In the genomic region with DNA sequence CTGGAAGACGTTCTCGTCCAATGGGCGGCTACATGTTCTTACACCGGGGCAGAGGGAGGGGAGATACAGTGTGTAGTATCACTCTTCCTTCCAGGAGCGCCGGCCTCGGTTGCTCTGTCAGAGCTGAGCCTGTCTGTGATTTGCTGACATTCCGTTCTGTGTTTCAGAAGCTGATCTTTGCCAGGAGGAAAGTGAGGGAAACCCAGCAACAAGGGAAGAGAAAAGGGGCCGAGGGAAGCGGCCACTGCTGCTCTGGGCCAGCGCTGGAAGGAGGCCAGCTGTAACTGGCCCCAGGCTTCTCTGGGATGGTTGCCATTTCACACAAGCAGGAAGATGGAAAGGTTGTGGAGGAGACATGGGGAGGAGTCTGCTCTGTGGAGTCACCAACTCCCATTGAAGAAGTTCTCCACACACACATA, we compare ENCODE assay signal across 9 mouse cellular contexts.
DNase-seq lines count a peak whose midpoint lies in the region; ATAC-seq and TF ChIP-seq lines count a peak whose summit lies in the region.
"Had no signal": no experiment of that assay in that cellular context is flagged by ENCODE, and none has a peak within 500 bp of the region (broad histone marks: within the 10 kb centered on the region; RNA-seq: fewer than 3 reads in every experiment).

No protein-coding gene starts in this region.

- 0 out of 2 replicates have a peak, but pooled peaks have one; percentile 43 for ATAC-seq in intestine, embryonic 14.5 days (replicated peaks; ENCODE audit: low FRiP score, low TSS enrichment, low read depth)
- ATAC-seq in intestine, postnatal 0 days = no peak
- ATAC-seq in limb, embryonic 14.5 days (ENCODE audit: low FRiP score, low read depth) = peak; percentile 88

- WGBS in intestine, embryonic 14.5 days = 39% methylated on average over 11 of the region's 11 CpGs
- 48% methylated on average over 11 of the region's 11 CpGs for WGBS in intestine, postnatal 0 days
- WGBS in kidney, adult 2 months = 54% methylated on average over 11 of the region's 11 CpGs
- 49% methylated on average over 11 of the region's 11 CpGs for WGBS in limb, embryonic 14.5 days

- no peaks in the 10 kb centered on the region; the same call in 1 of the 2 replicates for H3K4me1 ChIP-seq in intestine, embryonic 14.5 days (replicated peaks; ENCODE audit: control insufficient read depth, insufficient read depth, low read length)
- no peaks in the 10 kb centered on the region for H3K4me1 ChIP-seq in intestine, postnatal 0 days (replicated peaks; ENCODE audit: control insufficient read depth, insufficient read depth, low read length)
- no peaks in the 10 kb centered on the region; the same call in 1 of the 2 replicates for H3K4me1 ChIP-seq in kidney, adult 2 months (ENCODE audit: control insufficient read depth, insufficient read depth, low read length)
- peaks cover 8% of the 10 kb centered on the region; the same call in 1 of the 2 replicates for H3K4me1 ChIP-seq in limb, embryonic 14.5 days (ENCODE audit: control insufficient read depth, insufficient read depth, low read length)
- H3K4me1 ChIP-seq: neural tube, embryonic 12.5 days had no signal

- H3K4me3 ChIP-seq in intestine, embryonic 14.5 days (ENCODE audit: low read depth, low read length) = no peak overlapping the region
- H3K4me3 ChIP-seq in intestine, postnatal 0 days (ENCODE audit: low read depth, low read length) = no peak overlapping the region
- H3K4me3 ChIP-seq in kidney, adult 2 months (ENCODE audit: insufficient read depth, low read depth, low read length) = no peak overlapping the region
- no peak overlapping the region for H3K4me3 ChIP-seq in limb, embryonic 14.5 days (replicated peaks; ENCODE audit: low read length)
- H3K4me3 ChIP-seq: neural tube, embryonic 12.5 days had no signal

- intact Hi-C loops in gastrocnemius, postnatal 36 days (cut with DNase I) = no loop called here

- H3K9ac ChIP-seq in intestine, embryonic 14.5 days (ENCODE audit: low read length) = no peak overlapping the region
- no peak overlapping the region for H3K9ac ChIP-seq in intestine, postnatal 0 days (ENCODE audit: low read depth, low read length)
- no peak overlapping the region for H3K9ac ChIP-seq in limb, embryonic 14.5 days (ENCODE audit: low read depth, low read length, severe bottlenecking)
- H3K9ac ChIP-seq: neural tube, embryonic 12.5 days had no signal

- TF ChIP-seq CTCF in intestine, postnatal 0 days (IDR thresholded peaks at IDR 0.05; ENCODE audit: low read depth) = no peak
- TF ChIP-seq CTCF in kidney, adult 2 months (conservative IDR thresholded peaks at IDR 0.05; ENCODE audit: insufficient read depth, insufficient read length, low read depth, low read length) = no peak

- peak overlapping the region; percentile 36; the same call in 1 of the 2 replicates for H3K27ac ChIP-seq in intestine, embryonic 14.5 days (ENCODE audit: low read depth)
- H3K27ac ChIP-seq in intestine, postnatal 0 days (ENCODE audit: low read depth, low read length) = no peak overlapping the region
- H3K27ac ChIP-seq in kidney, adult 2 months (ENCODE audit: insufficient read depth, low read depth, low read length) = 0 out of 2 replicates have a peak overlapping the region, but pooled peaks have one; percentile 8
- H3K27ac ChIP-seq in limb, embryonic 14.5 days (replicated peaks; ENCODE audit: low read depth, low read length) = peak overlapping the region; percentile 34; the same call in 1 of the 2 replicates
- H3K27ac ChIP-seq: neural tube, embryonic 12.5 days had no signal

- TF ChIP-seq POLR2A in kidney, adult 2 months (IDR thresholded peaks at IDR 0.05; ENCODE audit: low read depth, low read length) = no peak
- no peak for TF ChIP-seq POLR2A in limb, embryonic 14.5 days (IDR thresholded peaks at IDR 0.05; ENCODE audit: borderline replicate concordance, extremely low read depth, insufficient read depth, insufficient read length)

- peak overlapping the region; percentile 20 for H3K4me2 ChIP-seq in intestine, embryonic 14.5 days (ENCODE audit: low read length)
- no peak overlapping the region; the same call in 1 of the 2 replicates for H3K4me2 ChIP-seq in intestine, postnatal 0 days (replicated peaks; ENCODE audit: low read depth)
- no peak overlapping the region for H3K4me2 ChIP-seq in limb, embryonic 14.5 days (replicated peaks; ENCODE audit: low read depth, low read length, severe bottlenecking)
- H3K4me2 ChIP-seq: neural tube, embryonic 12.5 days had no signal

- H3K9me3 ChIP-seq in intestine, embryonic 14.5 days (ENCODE audit: control insufficient read depth, low read length) = no peaks in the 10 kb centered on the region
- no peaks in the 10 kb centered on the region for H3K9me3 ChIP-seq in intestine, postnatal 0 days (ENCODE audit: control insufficient read depth)
- H3K9me3 ChIP-seq in limb, embryonic 14.5 days (ENCODE audit: control insufficient read depth, low read length) = no peaks in the 10 kb centered on the region
- H3K9me3 ChIP-seq: neural tube, embryonic 12.5 days had no signal

- H3K27me3 ChIP-seq in intestine, embryonic 14.5 days (replicated peaks; ENCODE audit: control insufficient read depth, insufficient read depth, low read length) = no peaks in the 10 kb centered on the region
- no peaks in the 10 kb centered on the region for H3K27me3 ChIP-seq in intestine, postnatal 0 days (replicated peaks; ENCODE audit: control insufficient read depth, insufficient read depth, low read length)
- H3K27me3 ChIP-seq in kidney, adult 2 months (replicated peaks; ENCODE audit: control insufficient read depth, insufficient read depth, low read length) = no peaks in the 10 kb centered on the region
- H3K27me3 ChIP-seq in limb, embryonic 14.5 days (ENCODE audit: control insufficient read depth, insufficient read depth, low read length) = no peaks in the 10 kb centered on the region
- H3K27me3 ChIP-seq: neural tube, embryonic 12.5 days had no signal

- no peaks in the 10 kb centered on the region for H3K36me3 ChIP-seq in intestine, embryonic 14.5 days (ENCODE audit: control insufficient read depth, insufficient read depth, low read length)
- H3K36me3 ChIP-seq in intestine, postnatal 0 days (ENCODE audit: control insufficient read depth, insufficient read depth) = no peaks in the 10 kb centered on the region; the same call in 1 of the 2 replicates
- H3K36me3 ChIP-seq in kidney, adult 2 months (ENCODE audit: control insufficient read depth, insufficient read depth, low read length) = no peaks in the 10 kb centered on the region; the same call in 1 of the 2 replicates
- no peaks in the 10 kb centered on the region for H3K36me3 ChIP-seq in limb, embryonic 14.5 days (ENCODE audit: control insufficient read depth, insufficient read depth, low read length)
- H3K36me3 ChIP-seq: neural tube, embryonic 12.5 days had no signal

- DNase-seq in intestine, embryonic 14.5 days (ENCODE audit: low spot score) = peak; percentile 55
- DNase-seq in cerebellum, adult 9-10 months = peak; percentile 88
- peak; percentile 58 to 70 for DNase-seq in gastrocnemius, postnatal 36 days
- peak; percentile 65 for DNase-seq in kidney, adult 2 months
- peak; percentile 75 for DNase-seq in limb, embryonic 14.5 days (ENCODE audit: low spot score)
- peak; percentile 60 for DNase-seq in right cerebral cortex, postnatal 4 days
- DNase-seq in embryo, embryonic 11 days = no peak
